Mouse (Mus musculus): ENCODE measurements around the gene Def6.

Gene Def6

GRCm38 (mm10) chr17:28272837-28273236 lies 65.3 kb downstream of the Def6 start:
- DNase-seq (ENCODE audit: low read depth, low spot score) = no peak

GRCm38 (mm10) chr17:28274739-28275138 lies 67.2 kb downstream of the Def6 start:
- DNase-seq (ENCODE audit: low read depth, low spot score) = no peak

DNA sequence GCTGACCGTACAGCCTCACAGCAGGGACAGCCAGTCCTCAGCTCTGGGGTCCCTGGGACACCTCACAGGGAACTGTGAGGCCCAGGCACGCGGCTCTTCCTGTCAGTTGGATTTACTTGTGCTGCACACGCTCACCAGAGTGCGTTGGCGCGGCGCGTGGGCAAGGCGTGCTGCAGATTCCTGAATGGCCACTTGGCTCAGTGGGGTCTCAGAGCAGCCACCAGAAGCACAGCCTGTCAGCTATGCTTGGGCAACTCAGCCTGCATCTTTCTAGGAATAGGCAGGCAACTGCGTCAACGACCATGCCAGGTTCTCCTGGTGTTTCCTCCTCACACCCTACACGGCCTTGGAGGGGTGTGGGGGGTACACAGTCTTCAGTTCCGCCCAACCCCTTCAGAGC lies 69.6 kb downstream of the Def6 start:
- no peak for DNase-seq (ENCODE audit: low read depth, low spot score)

GRCm38 (mm10) chr17:28277721-28278120 lies 70.1 kb downstream of the Def6 start:
- no peak for DNase-seq (ENCODE audit: low read depth, low spot score)

- DNase-seq (ENCODE audit: low read depth, low spot score) = no peak
These were observed 70.6 kb downstream of the Def6 start for GRCm38 (mm10) chr17:28278156-28278555.
